Mouse (Mus musculus) lung, embryonic 14.5 days (tissue): ENCODE data around the gene Rpl29. TPM values are rescaled to one million over a fixed set of nuclear protein-coding genes. Genes with fewer than 3 reads are reported as not detected.

Experiments
- ATAC-seq: fragments of 200-750 bp; cut with Nextera tagmentation; 2 replicates; pipeline ENCODE4 v1.8.0; 2017; ENCODE audit warnings: mild to moderate bottlenecking, moderate TSS enrichment, moderate library complexity; ENCODE audit not compliant: insufficient read depth
- DNase-seq: peaks from one replicate; pipeline ENCODE4 v3.0.0-alpha.2; 2015
- H3K27ac ChIP-seq: fragments of 300-500 bp; sonication (generic); 2 replicates; pipeline ENCODE4 v1.5.1; 2014; ENCODE audit warnings: low read depth, mild to moderate bottlenecking, moderate library complexity
- H3K27me3 ChIP-seq: fragments of 300-500 bp; sonication (generic); 2 replicates; pipeline ENCODE4 v1.6.1; 2014; ENCODE audit warnings: low read length, control low read depth; ENCODE audit not compliant: insufficient read depth
- H3K36me3 ChIP-seq: fragments of 300-500 bp; sonication (generic); 2 replicates; pipeline ENCODE4 v1.6.1; 2014; ENCODE audit warnings: control low read depth; ENCODE audit not compliant: insufficient read depth
- H3K4me1 ChIP-seq: fragments of 300-500 bp; sonication (generic); 2 replicates; pipeline ENCODE4 v1.6.1; 2014; ENCODE audit warnings: antibody characterized with exemption, control low read depth; ENCODE audit not compliant: insufficient read depth
- H3K4me2 ChIP-seq: fragments of 300-500 bp; sonication (generic); 2 replicates; pipeline ENCODE4 v1.6.1; 2014; ENCODE audit warnings: mild to moderate bottlenecking
- H3K4me3 ChIP-seq: fragments of 300-500 bp; sonication (generic); 2 replicates; pipeline ENCODE4 v1.5.1; 2014; ENCODE audit warnings: low read depth, low read length
- H3K9ac ChIP-seq: fragments of 300-500 bp; sonication (generic); 2 replicates; pipeline ENCODE4 v1.6.1; 2014
- H3K9me3 ChIP-seq: fragments of 300-500 bp; sonication (generic); 2 replicates; pipeline ENCODE4 v1.6.1; 2016; ENCODE audit warnings: low read depth, low read length, control low read depth
- CTCF ChIP-seq: IDR thresholded peaks from 2 replicates; pipeline ENCODE4 v1.5.1; 2016; ENCODE audit warnings: antibody characterized with exemption, low read depth
- WGBS: fragments of 180-500 bp; shearing (Covaris S2); extraction: QIAGEN DNeasy Blood & Tissue Kit; methylation state at CpG from one replicate; pipeline ENCODE4 v1.1.7; 2014; 5-methylcytosine and 5-hydroxymethylcytosine counted together
- polyA plus RNA-seq: library from polyadenylated mRNA; unstranded; fragments of >200 nt; fragmentation: Nextera tagmentation; extraction: Ambion mirVana; gene quantifications from 2 replicates; pipeline ENCODE4 v1.2.1, GENCODE M21; 2014

Gene Rpl29
- polyA plus RNA-seq, 1 experiment from 2014 or later: 1,268 TPM

- Histone ChIP-seq H3K4me1 (peaks cover 47% of the 10 kb centered on the region), H3K4me3 (peak overlapping the region; percentile 69), H3K27me3 (no peaks in the 10 kb centered on the region), H3K9ac (peak overlapping the region; percentile 73), H3K9me3 (no peaks in the 10 kb centered on the region), H3K27ac (peak overlapping the region; percentile 91), H3K4me2 (peak overlapping the region; percentile 97), H3K36me3 (peaks cover 10% of the 10 kb centered on the region; the same call in 1 of the 2 replicates)
- peak; percentile 66 for DNase-seq
- no peak for TF ChIP-seq CTCF
- WGBS: 1% methylated on average over 17 of the region's 17 CpGs
- ATAC-seq: peak; percentile 15; the same call in 1 of the 2 replicates
These were observed 25.8 kb downstream of the Rpl29 start for GRCm38 (mm10) chr9:106454888-106455681.

- TF ChIP-seq CTCF: no peak
- H3K9me3 ChIP-seq: no peaks in the 10 kb centered on the region
- peaks cover 33% of the 10 kb centered on the region for H3K4me1 ChIP-seq
- peak; percentile 22; the same call in 1 of the 2 replicates for ATAC-seq
- H3K27me3 ChIP-seq: no peaks in the 10 kb centered on the region
- 23% methylated on average over 15 of the region's 15 CpGs for WGBS
- H3K9ac ChIP-seq: peak overlapping the region; percentile 73
- H3K27ac ChIP-seq: peak overlapping the region; percentile 91
- peak overlapping the region; percentile 97 for H3K4me2 ChIP-seq
- peak overlapping the region; percentile 69 for H3K4me3 ChIP-seq
- peaks cover 24% of the 10 kb centered on the region; the same call in 1 of the 2 replicates for H3K36me3 ChIP-seq
- peak; percentile 74 for DNase-seq
These were observed 27.3 kb downstream of the Rpl29 start for GRCm38 (mm10) chr9:106456325-106457162.

- Histone ChIP-seq H3K36me3 (peaks cover 30% of the 10 kb centered on the region), H3K9ac (peak overlapping the region; percentile 33), H3K9me3 (no peaks in the 10 kb centered on the region), H3K4me2 (peak overlapping the region; percentile 97), H3K4me3 (peak overlapping the region; percentile 3; the same call in 1 of the 2 replicates), H3K27ac (peak overlapping the region; percentile 91), H3K27me3 (no peaks in the 10 kb centered on the region), H3K4me1 (peaks cover 32% of the 10 kb centered on the region)
- TF ChIP-seq CTCF: no peak
- ATAC-seq: no peak
- whole genome bisulfite sequencing: 40% methylated on average over 9 of the region's 9 CpGs
- no peak for DNase-seq
These were observed 27.9 kb downstream of the Rpl29 start for GRCm38 (mm10) chr9:106457163-106457559.

- WGBS: 75% methylated on average over 5 of the region's 5 CpGs
These were observed 28.7 kb downstream of the Rpl29 start for GRCm38 (mm10) chr9:106457920-106458319.

GRCm38 (mm10) chr9:106459946-106460345 is 30.7 kb downstream of the Rpl29 start:
- no peak for ATAC-seq
- Histone ChIP-seq H3K4me2 (no peak overlapping the region), H3K9me3 (no peaks in the 10 kb centered on the region)

More at GRCm38 (mm10) chr9:106457920-106458319, 28.7 kb downstream of the Rpl29 start:
- Histone ChIP-seq H3K9ac (no peak overlapping the region), H3K27me3 (no peaks in the 10 kb centered on the region), H3K9me3 (no peaks in the 10 kb centered on the region), H3K4me1 (peaks cover 26% of the 10 kb centered on the region), H3K4me2 (no peak overlapping the region), H3K4me3 (no peak overlapping the region), H3K36me3 (peaks cover 36% of the 10 kb centered on the region), H3K27ac (no peak overlapping the region)
- no peak for TF ChIP-seq CTCF
- no peak for ATAC-seq
- DNase-seq: no peak

GRCm38 (mm10) chr9:106460401-106461025 is 31.3 kb downstream of the Rpl29 start:
- Histone ChIP-seq H3K9me3 (no peaks in the 10 kb centered on the region), H3K4me2 (no peak overlapping the region), H3K4me1 (peaks cover 17% of the 10 kb centered on the region), H3K27ac (no peak overlapping the region), H3K36me3 (peaks cover 53% of the 10 kb centered on the region), H3K27me3 (no peaks in the 10 kb centered on the region), H3K9ac (no peak overlapping the region), H3K4me3 (no peak overlapping the region)
- WGBS: 73% methylated on average over 18 of the region's 18 CpGs
- ATAC-seq (no peak), DNase-seq (no peak)
- no peak for TF ChIP-seq CTCF

More at GRCm38 (mm10) chr9:106459946-106460345, 30.7 kb downstream of the Rpl29 start:
- Histone ChIP-seq H3K36me3 (peaks cover 53% of the 10 kb centered on the region), H3K4me3 (no peak overlapping the region), H3K27me3 (no peaks in the 10 kb centered on the region), H3K27ac (no peak overlapping the region), H3K4me1 (peaks cover 20% of the 10 kb centered on the region), H3K9ac (no peak overlapping the region)
- no peak for TF ChIP-seq CTCF
- DNase-seq: no peak
- WGBS: 71% methylated on average over 15 of the region's 15 CpGs
